Mouse (Mus musculus): ENCODE results near the gene Zfp839.

DNA sequence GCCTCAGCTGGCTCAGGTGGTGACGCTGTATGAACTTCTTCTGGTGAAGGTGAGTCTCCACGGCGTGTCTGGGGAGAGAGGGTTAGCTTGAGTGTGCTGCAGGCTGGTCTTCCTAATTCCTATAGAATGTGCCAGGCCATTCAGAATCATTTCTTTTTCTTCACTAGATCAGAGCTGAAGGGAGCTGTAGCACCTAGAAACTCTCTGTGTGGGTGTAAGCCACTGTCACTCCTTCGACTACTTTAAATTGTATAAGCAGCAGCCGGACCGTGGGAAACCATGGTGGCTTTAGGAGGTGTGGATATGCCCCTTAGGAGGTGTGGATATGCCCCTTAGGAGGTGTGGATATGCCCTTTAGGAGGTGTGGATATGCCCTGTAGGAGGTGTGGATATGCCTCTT is 14.0 kb downstream of the Zfp839 start:
- TF ChIP-seq CTCF (IDR thresholded peaks at IDR 0.05; ENCODE audit: low read depth, low read length) = no peak
- no peak for TF ChIP-seq POLR2A (IDR thresholded peaks at IDR 0.05; ENCODE audit: extremely low read depth, insufficient read depth, low read length)
